Mouse (Mus musculus) hindlimb bud, embryonic 11.5 days (tissue): ENCODE results near the gene Gm572.

Source experiments
- DNase-seq: peaks from one replicate; pipeline ENCODE4 v3.0.0-alpha.2; 2012; ENCODE audit warnings: low read depth, low spot score; ENCODE audit errors: extremely low spot score

The Gm572 gene

DNA sequence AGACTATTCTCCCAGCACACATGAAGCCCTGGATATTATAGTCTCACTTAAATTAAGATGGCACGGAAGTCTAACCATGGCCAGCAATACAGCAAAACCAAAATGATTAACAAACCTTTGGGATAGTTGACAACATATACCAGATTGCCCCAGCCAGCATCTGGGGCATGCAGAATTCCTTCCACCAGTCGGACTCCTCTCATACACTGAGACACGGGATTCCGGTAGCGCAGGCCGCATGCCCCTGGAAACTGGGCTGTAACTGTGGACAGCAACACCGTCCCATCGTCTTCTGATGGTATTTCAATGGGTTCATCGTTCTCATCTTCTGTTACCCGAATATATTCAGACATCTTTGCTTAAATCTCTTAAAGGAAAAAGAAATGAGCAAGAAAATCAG is 18.1 kb upstream of the Gm572 start:
- DNase-seq: no peak

DNA sequence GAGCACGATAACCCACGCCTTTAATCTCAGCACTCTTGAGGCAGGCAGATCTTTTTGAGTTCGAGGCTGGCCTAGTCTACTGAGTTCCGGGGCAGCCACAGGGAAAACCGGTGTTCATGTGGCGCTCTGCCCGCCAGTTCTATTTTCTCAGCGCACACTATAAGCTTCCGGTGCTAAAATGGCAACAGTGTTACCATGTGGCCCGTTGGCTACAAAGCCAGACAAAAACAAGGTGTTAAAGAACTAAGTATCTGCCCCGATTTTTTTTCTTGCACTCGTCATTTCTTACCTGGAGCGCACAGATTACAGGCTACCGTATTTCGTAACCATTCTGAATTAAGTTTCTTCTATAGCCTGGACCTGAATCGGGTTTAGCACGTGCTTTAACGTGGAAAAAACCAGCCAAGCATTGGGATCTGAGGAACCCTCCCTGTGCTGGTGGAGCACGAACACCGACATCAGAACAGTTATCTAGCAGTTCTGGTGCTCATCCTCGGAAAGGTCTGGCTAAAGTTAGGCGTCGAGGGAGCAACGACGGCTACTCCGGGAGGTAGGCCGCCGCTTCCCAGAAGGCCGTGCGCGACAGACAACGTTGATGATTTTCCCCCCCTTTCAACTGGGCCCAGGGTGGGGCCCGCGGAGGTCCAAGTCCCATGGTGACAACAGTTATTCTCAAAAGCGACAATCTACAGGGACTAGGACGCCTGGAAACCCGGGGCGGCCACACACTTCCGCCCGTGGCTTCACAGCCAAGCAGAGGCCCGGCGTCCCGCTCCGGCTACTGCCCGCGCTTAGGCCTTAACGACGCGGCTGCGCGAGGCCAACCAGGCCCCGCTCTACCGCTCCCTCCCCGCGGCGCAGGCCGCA is 17.1 kb upstream of the Gm572 start:
- DNase-seq: no peak

GRCm38 (mm10) chr4:148626623-148627185 is 16.4 kb upstream of the Gm572 start, which contains the start of gene Tardbp:
TSS of gene Tardbp (minus strand) at chr4:148627019.
- peak; percentile 79 for DNase-seq

DNA sequence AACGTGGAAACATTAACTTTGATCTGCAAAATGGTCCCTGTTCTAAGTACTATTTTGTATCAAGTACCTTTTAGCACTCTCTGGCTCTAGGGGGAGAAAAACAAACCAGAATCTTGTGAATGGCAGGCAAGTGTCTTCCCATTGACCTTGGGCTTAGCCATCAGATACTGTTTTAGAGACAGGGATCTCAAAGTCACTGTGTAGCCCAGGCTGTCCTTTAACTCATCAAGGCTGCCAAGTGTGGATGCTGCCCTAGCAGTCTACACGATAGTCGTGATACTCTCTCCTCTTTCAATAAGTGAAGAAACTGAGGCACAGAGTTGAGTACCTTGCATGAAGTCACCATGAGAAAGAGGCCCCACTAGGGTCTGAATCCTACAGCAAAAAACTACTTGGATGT is 15.9 kb upstream of the Gm572 start:
- no peak for DNase-seq

- no peak for DNase-seq
These were observed 11.0 kb upstream of the Gm572 start for GRCm38 (mm10) chr4:148632013-148632692.

GRCm38 (mm10) chr4:148633395-148634061 is 9.6 kb upstream of the Gm572 start:
- no peak for DNase-seq

DNA sequence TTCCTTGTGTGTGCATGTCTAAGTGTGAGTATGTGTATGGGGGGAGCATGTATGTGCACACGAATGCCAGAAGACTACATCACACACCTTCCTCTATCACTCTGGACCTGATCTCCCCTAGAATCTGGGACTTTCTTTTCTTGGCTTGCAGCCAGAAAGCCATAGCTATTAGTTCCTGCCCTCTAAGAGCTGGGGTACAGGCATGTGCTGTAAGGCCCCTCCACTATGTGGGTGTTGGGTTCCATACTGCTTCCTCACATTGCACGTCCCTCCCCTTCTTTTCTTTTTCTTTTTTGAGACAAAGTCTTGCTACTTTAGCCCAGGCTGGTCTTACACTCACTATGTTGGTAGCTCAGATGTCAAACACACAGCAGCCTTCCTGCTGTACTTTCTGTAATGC is 7.8 kb upstream of the Gm572 start:
- DNase-seq: no peak

- DNase-seq: no peak
These were observed 4.8 kb upstream of the Gm572 start for GRCm38 (mm10) chr4:148638302-148638701.

DNA sequence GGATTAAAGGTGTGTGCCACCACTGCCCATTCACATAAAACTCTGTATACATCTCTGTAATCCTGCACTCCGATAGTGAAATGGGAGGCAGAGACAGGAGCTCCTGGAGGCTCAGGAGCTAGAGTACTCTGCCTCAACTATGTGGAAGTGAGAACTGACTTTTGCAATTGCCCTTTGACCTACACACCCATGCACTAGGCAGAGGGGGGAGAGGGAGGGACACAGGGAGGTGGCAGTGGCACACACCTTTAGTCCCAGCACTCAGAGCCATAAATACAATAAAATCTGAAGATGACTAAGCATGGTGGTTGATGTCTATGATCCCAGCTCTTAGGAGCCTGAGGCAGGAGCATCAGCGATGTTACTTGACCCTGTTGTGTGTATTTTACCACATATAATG is 3.7 kb upstream of the Gm572 start:
- DNase-seq: no peak

GRCm38 (mm10) chr4:148641121-148641520 is 2.0 kb upstream of the Gm572 start:
- DNase-seq: no peak

- DNase-seq: no peak
These were observed 1.0 kb downstream of the Gm572 start for GRCm38 (mm10) chr4:148644157-148644511.

DNA sequence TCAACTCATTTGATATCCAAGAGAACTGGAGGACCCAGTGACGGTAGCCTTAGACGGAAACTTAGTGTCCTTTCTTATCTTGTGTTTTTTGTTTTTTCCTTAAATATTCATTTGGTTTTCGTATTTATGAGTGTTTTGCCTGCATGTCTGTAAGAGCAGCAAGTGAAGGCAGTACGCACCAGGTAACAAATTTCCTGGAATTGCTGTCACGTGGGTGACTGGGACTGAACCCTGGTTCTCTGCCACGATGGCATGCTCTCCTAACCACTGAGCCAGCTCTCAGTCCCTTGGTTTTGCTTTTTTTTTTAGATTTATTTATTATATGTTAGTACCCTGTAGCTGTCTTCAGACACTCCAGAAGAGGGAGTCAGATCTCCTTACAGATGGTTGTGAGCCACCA is 1.8 kb downstream of the Gm572 start:
- no peak for DNase-seq

DNA sequence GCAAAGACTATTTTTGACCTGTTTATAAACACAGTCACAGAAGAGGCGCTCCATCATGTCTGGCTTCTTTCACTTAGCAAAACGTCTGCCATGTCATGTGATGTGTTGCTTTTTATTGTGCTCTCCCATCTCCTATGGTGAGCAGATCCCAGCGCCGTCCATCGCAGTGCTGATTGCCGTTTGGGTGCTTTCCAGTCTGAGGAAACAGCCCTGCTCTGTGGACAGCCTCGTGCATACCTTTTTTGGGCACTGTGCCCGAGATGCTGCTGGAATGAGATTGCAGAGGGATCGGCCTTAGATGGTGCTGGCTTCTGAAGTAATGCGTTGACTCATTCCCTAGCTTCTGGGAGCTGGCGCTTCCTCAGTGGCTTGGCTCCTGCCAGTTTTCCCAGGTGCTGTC is 3.5 kb downstream of the Gm572 start:
- DNase-seq: no peak

DNA sequence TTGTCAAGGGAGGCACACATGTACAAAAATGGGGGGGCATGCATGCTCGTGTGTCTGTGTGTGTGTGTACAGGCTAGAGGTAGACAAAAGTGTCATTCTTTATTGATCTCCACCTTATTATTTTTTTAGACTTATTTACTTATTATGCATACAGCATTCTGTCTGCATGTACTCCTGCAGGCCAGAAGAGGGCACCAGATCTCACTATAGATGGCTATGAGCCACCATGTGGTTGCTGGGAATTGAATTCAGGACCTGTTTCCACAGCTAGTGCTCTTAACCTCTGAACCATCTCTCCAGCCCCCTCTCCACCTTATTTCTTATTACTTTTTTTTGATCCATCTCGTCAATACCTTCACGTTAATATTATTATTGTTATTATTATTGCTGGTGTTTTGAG is 6.2 kb downstream of the Gm572 start:
- no peak for DNase-seq

DNA sequence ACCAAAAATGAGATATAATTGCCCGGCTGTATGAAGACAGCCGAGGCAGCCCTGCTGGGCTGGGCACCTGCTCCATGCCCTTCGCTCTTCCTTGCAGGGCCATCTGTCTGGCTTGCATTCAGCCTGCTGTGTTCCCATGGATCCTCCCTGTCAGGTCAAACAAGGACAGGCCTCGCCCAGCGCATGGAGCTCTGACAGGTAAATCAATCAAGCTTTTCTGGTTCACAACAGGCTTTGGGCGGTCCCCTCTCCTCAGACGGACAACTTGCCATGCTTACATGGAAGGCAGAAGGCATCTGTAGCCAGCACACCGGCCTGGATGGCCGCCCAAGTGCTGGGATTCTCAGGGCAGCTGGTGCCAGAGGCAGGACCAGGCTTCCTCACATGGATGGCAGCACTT is 7.9 kb downstream of the Gm572 start:
- DNase-seq: no peak

DNA sequence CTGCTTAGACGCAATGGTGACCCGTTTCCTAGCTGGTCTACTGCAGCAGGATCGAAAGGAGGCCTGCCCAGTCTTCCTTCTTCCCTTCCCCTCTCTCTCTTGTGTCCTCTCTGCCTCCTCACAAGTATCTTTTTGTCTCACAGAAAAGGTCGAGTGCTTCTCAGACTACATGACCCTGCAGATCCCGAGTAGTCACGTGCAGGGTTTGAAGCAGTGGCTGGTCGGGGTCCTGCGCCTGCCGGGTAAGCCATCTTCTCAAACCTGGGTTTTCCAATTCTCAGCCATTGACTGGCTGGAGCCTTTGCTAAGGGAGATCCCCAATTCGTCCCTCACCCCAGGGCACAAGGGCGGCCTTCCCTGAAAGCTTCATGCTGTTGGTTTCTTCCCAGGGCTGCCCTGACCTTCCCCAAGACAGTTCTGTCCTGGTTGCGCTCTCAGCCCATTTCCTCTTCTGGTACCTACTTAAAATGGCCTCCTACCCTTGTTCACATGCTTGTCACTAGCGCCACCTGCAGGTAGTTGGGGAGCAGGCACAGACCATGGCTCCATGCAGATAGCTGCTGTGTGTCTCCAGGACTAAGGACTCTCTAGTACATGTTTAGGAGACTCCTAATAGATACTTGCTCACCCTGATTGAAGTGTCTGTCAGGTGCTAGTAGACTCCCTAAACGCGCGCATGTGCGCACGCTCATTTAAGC is 11.7 kb downstream of the Gm572 start:
- no peak for DNase-seq

DNA sequence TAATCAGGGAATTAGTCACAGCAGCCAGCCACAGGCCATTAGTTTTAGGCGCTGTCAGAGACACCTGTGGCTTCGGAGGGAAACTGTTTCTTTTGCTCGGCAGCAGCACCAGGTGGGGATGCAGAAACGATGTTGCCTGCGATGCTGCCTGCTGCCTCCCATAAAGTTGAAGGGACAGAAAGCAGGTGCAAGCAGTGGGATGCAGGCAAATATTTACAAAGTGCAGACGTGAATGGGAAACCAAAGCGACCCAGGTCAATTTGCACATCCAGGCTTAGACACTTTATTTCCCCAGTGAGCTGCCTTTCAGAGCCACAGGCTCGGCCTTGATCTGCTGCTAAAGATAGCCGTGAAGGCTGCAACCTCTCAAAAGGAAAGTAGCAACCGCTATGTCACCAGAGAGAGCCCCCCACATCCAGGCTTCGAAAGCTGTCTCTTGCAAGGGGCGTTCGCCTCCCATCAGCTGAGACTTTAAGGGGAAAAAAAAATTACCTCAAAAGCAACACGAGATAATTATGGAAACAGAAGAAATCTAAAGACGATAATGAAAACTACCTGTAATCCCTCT is 13.7 kb downstream of the Gm572 start:
- no peak for DNase-seq

DNA sequence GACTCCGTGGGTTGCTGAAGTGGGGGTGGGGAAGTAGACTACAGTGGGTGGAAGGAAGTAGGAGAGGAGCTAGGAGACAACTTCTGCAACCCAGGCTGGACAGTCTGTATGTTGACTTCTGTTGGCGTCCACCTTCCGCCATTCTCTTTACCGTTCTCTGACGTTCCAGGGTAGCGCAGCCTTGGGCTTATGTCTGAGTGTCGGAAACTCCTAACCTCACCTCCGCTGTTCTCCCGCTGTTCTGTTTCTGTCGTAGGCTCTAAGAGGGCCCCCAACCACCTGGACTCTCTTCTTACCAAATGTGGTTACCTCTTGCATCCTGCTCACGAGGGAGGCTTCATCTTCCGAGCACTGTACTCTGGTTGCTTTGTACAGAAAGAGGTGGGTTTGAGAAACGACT is 14.7 kb downstream of the Gm572 start:
- DNase-seq: no peak

DNA sequence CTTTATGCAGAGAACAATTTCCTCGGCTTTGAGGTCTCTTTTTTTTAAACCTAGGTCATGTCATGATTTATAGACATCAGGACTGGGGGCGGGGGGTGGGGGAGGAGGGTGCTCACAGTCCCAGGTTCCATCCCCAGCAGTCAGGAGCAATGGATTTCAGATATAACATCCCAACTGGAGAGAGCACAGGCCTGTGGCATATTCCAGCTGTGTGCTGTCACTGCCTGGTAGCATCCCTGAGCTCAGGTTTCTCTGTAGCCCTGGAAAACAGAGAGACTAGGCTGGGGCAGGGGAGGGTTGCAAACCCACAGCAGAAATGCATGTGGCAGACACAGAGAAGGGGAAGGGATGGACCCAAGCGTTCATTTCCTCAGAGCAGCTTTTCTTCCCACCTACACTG is 17.1 kb downstream of the Gm572 start:
- no peak for DNase-seq

- DNase-seq: peak; percentile 41
These were observed 19.2 kb downstream of the Gm572 start for GRCm38 (mm10) chr4:148662168-148662965.
